Comparison of ENCODE assay signal across 7 mouse cellular contexts in genomic region chr17:27095690-27096089, GRCm38 (mm10). TPM values are rescaled to one million over a fixed set of nuclear protein-coding genes. Genes with fewer than 3 reads are reported as not detected.
A peak's percentile ranks its signal among the peaks of the same experiment; 100 is the strongest.
DNase-seq lines count a peak whose midpoint lies in the region; ATAC-seq and TF ChIP-seq lines count a peak whose summit lies in the region.

No protein-coding gene starts in this region.

- no peaks in the 10 kb centered on the region for H3K9me3 ChIP-seq in hindbrain, embryonic 13.5 days
- H3K9me3 ChIP-seq in liver, embryonic 14.5 days (ENCODE audit: control insufficient read depth, low read length), result no peaks in the 10 kb centered on the region

- WGBS in hindbrain, embryonic 13.5 days, result 33% methylated on average over 13 of the region's 13 CpGs
- WGBS in liver, embryonic 14.5 days (ENCODE audit: insufficient replicate concordance), result 43% methylated on average over 13 of the region's 13 CpGs

- peaks cover 4% of the 10 kb centered on the region; the same call in 1 of the 2 replicates for H3K4me1 ChIP-seq in hindbrain, embryonic 13.5 days (replicated peaks)
- H3K4me1 ChIP-seq in liver, embryonic 14.5 days (replicated peaks; ENCODE audit: control insufficient read depth in 2 of 2, insufficient read depth in 2 of 2, low read length in 1 of 2), result no peaks in the 10 kb centered on the region

- peaks cover 6% of the 10 kb centered on the region; the same call in 1 of the 2 replicates for H3K27me3 ChIP-seq in hindbrain, embryonic 13.5 days
- no peaks in the 10 kb centered on the region for H3K27me3 ChIP-seq in liver, embryonic 14.5 days (ENCODE audit: control insufficient read depth, insufficient read depth, low read length)

- H3K4me3 ChIP-seq in left cerebral cortex, adult 2 months, result no peak overlapping the region
- H3K4me3 ChIP-seq in hindbrain, embryonic 13.5 days, result no peak overlapping the region
- H3K4me3 ChIP-seq in liver, embryonic 14.5 days (ENCODE audit: insufficient read depth in 1 of 2, low read depth in 2 of 2, low read length in 2 of 2), result no peak overlapping the region

- TF ChIP-seq POLR2A in brain, embryonic 14.5 days (IDR thresholded peaks at IDR 0.05; ENCODE audit: borderline replicate concordance, extremely low read depth, insufficient read depth, insufficient read length, poor library complexity, severe bottlenecking), result no peak

- no peak for TF ChIP-seq EP300 in liver, embryonic 14.5 days (IDR thresholded peaks at IDR 0.05; ENCODE audit: low read depth)

- no peak overlapping the region for H3K4me2 ChIP-seq in hindbrain, embryonic 13.5 days
- no peak overlapping the region for H3K4me2 ChIP-seq in liver, embryonic 14.5 days (ENCODE audit: low read depth)

- intact Hi-C loops in left cerebral cortex, adult 2 months (cut with DNase I), result loop anchor here (2.0 kb wide), 1 partner anchor 63 kb away; no protein-coding TSS in a partner anchor

- H3K36me3 ChIP-seq in hindbrain, embryonic 13.5 days, result no peaks in the 10 kb centered on the region
- H3K36me3 ChIP-seq in liver, embryonic 14.5 days (replicated peaks; ENCODE audit: control insufficient read depth, insufficient read depth, low read depth), result no peaks in the 10 kb centered on the region

- ATAC-seq in hindbrain, embryonic 13.5 days (ENCODE audit: low FRiP score), result peak; percentile 28; the same call in 1 of the 2 replicates
- ATAC-seq in liver, embryonic 14.5 days (ENCODE audit: insufficient read depth), result no peak

- peak; percentile 32 to 40 for DNase-seq in left cerebral cortex, adult 2 months (ENCODE audit: extremely low spot score in 1 of 2, low spot score in 2 of 2)
- no peak for DNase-seq in left cerebral cortex, adult 11 months (ENCODE audit: low spot score)
- peak; percentile 65 for DNase-seq in brain, embryonic 14.5 days (ENCODE audit: low read depth)
- DNase-seq in liver, embryonic 14.5 days (ENCODE audit: low read depth in 3 of 3, low spot score in 3 of 3), result no peak
- peak; percentile 36 for DNase-seq in right cerebral cortex, postnatal 4 days
- no peak for DNase-seq in heart, adult 9 months (ENCODE audit: low spot score in 2 of 2)

- no peak overlapping the region for H3K9ac ChIP-seq in hindbrain, embryonic 13.5 days
- H3K9ac ChIP-seq in liver, embryonic 14.5 days (replicated peaks), result no peak overlapping the region

- peak; percentile 27 for TF ChIP-seq CTCF in left cerebral cortex, adult 2 months (IDR thresholded peaks at IDR 0.05)
- peak; percentile 48; the same call in 1 of the 2 replicates for TF ChIP-seq CTCF in brain, embryonic 14.5 days (IDR thresholded peaks at IDR 0.05; ENCODE audit: borderline replicate concordance, extremely low read depth, insufficient read depth, insufficient read length)
- peak; percentile 48 for TF ChIP-seq CTCF in liver, embryonic 14.5 days (IDR thresholded peaks at IDR 0.05; ENCODE audit: low read depth)

- no peak overlapping the region for H3K27ac ChIP-seq in left cerebral cortex, adult 2 months
- no peak overlapping the region for H3K27ac ChIP-seq in hindbrain, embryonic 13.5 days
- no peak overlapping the region for H3K27ac ChIP-seq in liver, embryonic 14.5 days

RNA-seq across cellular contexts. Expression of gene Uqcc2, which starts 38.0 kb away (rescaled TPM):
- total RNA-seq in left cerebral cortex, adult 2 months (2021), result 100 to 1,000 TPM; 215 to 245 TPM
- polyA plus RNA-seq in brain, embryonic 14.5 days (2012; rRNA removed), result 242 and 333 TPM in 2 replicates
- polyA plus RNA-seq in hindbrain, embryonic 13.5 days (2015; fragmentation: Nextera tagmentation; extraction: Ambion mirVana), result 335 and 349 TPM in 2 replicates
- 73.6 and 129 TPM in 2 replicates for polyA plus RNA-seq in liver, embryonic 14.5 days (2012; rRNA removed)
- polyA plus RNA-seq in liver, embryonic 14.5 days (2014; fragmentation: Nextera tagmentation; extraction: Ambion mirVana), result 204 and 208 TPM in 2 replicates

RNA-seq across cellular contexts. Expression of gene Itpr3, which starts 38.6 kb away (rescaled TPM):
- total RNA-seq in left cerebral cortex, adult 2 months (2021), result 1 to 10 TPM; 2.2 to 3.3 TPM
- 1.4 and 3.4 TPM in 2 replicates for polyA plus RNA-seq in brain, embryonic 14.5 days (2012; rRNA removed)
- polyA plus RNA-seq in hindbrain, embryonic 13.5 days (2015; fragmentation: Nextera tagmentation; extraction: Ambion mirVana), result 1.1 and 1.2 TPM in 2 replicates
- 0.96 and 1.00 TPM in 2 replicates for polyA plus RNA-seq in liver, embryonic 14.5 days (2012; rRNA removed)
- 0.53 and 0.75 TPM in 2 replicates for polyA plus RNA-seq in liver, embryonic 14.5 days (2014; fragmentation: Nextera tagmentation; extraction: Ambion mirVana)

Comparison
In these comparisons a context has a peak if more than half of its experiments do, and no peak if none do; other contexts are left out.
1. DNase-seq: peak in left cerebral cortex, adult 2 months (2 of 2), brain, embryonic 14.5 days (single experiment) and right cerebral cortex, postnatal 4 days (single experiment); none in left cerebral cortex, adult 11 months (single experiment), liver, embryonic 14.5 days (0 of 3) and heart, adult 9 months (0 of 2).
2. Peak in every context shown above with its lines, with median percentiles within 50 percentile points of each other: CTCF ChIP-seq.